Mouse (Mus musculus): ENCODE measurements at regions not wholly inside any gene's neighbourhood (a gene's known extent, or its start where the extent isn't known, plus 50 kb on each side); places are given as distances from the start of the nearest gene placed in this dataset.

DNA sequence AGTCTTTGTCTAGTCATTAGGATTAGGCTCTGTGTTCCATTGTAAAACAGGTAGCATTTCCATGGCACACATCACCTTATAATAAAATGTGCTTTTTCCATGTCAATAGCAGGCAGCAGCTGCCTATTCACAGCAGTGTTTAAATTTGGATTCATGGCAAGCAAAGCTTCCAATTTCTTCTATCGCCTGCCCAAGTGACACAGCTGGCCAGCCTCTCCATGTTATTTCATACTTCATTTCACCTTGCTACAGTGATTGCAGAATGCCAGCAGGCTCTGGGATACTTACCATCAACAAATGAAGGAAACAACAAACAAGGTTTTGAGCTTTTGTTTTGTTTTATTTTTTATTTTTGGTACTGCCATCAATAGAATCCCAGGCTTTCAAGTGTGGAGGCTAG is 160.7 kb upstream of the Sphkap start:
- TF ChIP-seq MYOD1 (IDR thresholded peaks at IDR 0.05; ENCODE audit: control insufficient read depth, insufficient read length, low read depth) (no peak), CTCF (IDR thresholded peaks at IDR 0.05; ENCODE audit: control insufficient read depth, insufficient read depth, insufficient read length) (no peak), MYOG (IDR thresholded peaks at IDR 0.05; ENCODE audit: control insufficient read depth, extremely low read depth, insufficient read length) (no peak), USF1 (IDR thresholded peaks at IDR 0.05; ENCODE audit: low read depth) (no peak), CEBPB (IDR thresholded peaks at IDR 0.05; ENCODE audit: low read depth) (no peak), MAX (IDR thresholded peaks at IDR 0.05) (no peak)

All from C2C12 (cell line).